Mouse (Mus musculus): ENCODE results near the gene Mvb12b. TPM values are rescaled to one million over a fixed set of nuclear protein-coding genes. Genes with fewer than 3 reads are reported as not detected.

Mvb12b gene
- total RNA-seq, 2 experiments from 2014 or later = 108 to 114 TPM

DNA sequence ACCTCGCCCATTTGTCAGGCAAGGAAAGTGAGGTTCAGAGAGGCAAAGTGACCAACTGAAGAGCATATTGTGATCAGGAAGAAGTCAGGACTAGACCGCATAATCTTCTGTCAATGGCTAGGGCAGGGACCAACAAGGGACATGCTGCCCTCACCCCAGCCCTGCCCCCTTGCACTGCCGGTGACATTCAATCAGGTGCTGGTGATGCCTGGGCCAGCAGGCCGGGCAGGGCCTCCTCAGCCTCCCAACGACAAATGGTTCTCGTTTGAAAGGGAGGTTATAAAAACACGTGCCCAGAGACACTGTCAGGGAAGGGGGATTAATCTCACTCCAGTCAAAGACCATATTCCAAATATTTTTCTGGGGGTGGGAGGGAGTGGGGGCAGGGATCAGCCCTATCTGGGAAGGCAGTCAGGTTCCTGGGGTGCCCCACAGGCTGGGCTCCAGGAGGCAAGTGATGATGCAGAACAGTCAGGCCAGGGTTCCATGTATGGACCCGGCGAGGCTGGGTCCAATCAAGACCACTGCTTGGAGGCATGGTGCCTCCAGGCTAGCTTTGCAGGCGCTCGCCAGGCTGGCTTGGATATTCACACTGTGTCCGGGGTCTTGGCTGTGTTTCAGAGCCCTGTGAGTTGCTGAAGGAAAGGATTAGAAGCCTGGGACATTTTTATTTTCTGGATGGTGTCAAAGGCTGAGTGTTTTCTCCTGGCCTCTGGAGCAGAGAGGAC is 168.2 kb downstream of the Mvb12b start:
- intact Hi-C loops (cut with DNase I) = no loop called here
- DNase-seq (ENCODE audit: extremely low spot score in 1 of 2, low spot score in 2 of 2) = no peak

DNA sequence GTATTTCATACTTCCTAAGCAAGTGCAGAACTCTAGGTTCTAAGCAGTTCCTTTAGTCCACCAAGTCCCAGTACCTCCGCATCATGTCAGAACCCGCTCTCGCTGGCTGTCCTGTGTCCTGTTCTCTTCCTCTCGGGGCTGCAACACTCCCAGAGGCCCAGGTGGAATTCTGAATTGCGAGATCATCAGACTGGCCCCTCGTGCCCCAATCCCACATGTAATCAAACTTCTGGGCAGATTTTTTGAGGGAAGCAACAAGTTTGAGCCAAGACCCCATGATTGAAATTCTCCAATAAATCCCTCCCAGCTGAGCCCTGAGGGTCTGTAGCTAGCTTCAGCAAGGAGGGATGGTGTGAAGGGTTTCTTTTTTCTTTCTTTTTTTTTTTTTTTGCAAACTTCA is 169.2 kb downstream of the Mvb12b start:
- DNase-seq (ENCODE audit: extremely low spot score in 1 of 2, low spot score in 2 of 2) = no peak
- intact Hi-C loops (cut with DNase I) = no loop called here

GRCm38 (mm10) chr2:33717821-33718351 is 169.9 kb downstream of the Mvb12b start:
- intact Hi-C loops (cut with DNase I) = no loop called here
- DNase-seq (ENCODE audit: extremely low spot score in 1 of 2, low spot score in 2 of 2) = no peak

- intact Hi-C loops (cut with DNase I) = no loop called here
- no peak for DNase-seq (ENCODE audit: extremely low spot score in 1 of 2, low spot score in 2 of 2)
Measured at GRCm38 (mm10) chr2:33717378-33717777, 170.4 kb downstream of the Mvb12b start.

- no peak for DNase-seq (ENCODE audit: extremely low spot score in 1 of 2, low spot score in 2 of 2)
- intact Hi-C loops (cut with DNase I) = no loop called here
Measured at GRCm38 (mm10) chr2:33716878-33717277, 170.9 kb downstream of the Mvb12b start.

DNA sequence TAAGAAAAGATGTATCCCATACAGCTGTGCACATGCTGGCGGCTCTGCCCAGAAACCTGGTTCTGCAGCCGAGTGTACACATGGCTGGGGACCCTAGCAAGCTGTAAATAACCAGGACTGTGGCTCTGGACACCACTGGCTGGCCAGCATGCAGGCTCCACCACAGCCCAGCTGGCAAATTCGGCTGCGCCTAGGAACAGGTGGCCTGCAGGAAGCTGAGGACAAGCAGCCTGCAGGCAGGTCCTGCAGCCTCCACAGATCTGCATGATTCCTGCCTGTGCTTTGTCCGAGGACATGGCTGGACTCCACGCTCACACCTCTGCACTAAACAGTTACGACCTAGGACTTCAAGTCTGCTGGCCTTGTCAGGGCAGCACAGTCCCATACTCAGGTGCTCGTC is 172.8 kb downstream of the Mvb12b start:
- intact Hi-C loops (cut with DNase I) = no loop called here
- no peak for DNase-seq (ENCODE audit: extremely low spot score in 1 of 2, low spot score in 2 of 2)

GRCm38 (mm10) chr2:33713580-33714260 is 174.0 kb downstream of the Mvb12b start:
- intact Hi-C loops (cut with DNase I) = no loop called here
- no peak for DNase-seq (ENCODE audit: extremely low spot score in 1 of 2, low spot score in 2 of 2)

DNA sequence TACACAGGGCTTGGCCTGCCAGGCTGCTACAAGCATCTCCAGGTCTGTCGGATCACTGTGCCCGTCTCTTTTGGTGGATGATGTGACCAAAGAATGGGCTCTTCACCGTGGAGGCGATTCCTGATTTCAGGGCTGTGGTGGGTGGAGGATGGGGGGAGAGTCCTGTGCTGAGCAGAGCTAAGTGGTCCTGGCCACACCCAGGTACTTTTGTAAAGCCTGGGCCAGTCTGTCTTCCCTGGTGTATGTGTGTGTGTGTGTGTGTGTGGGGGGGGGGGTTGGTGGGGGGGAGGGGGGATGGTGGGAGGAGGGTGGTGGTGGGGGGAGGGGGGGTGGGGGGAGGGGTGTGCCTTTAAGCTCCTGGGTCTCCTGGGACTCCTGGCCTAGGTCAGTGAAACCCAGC is 174.9 kb downstream of the Mvb12b start:
- intact Hi-C loops (cut with DNase I) = no loop called here

DNA sequence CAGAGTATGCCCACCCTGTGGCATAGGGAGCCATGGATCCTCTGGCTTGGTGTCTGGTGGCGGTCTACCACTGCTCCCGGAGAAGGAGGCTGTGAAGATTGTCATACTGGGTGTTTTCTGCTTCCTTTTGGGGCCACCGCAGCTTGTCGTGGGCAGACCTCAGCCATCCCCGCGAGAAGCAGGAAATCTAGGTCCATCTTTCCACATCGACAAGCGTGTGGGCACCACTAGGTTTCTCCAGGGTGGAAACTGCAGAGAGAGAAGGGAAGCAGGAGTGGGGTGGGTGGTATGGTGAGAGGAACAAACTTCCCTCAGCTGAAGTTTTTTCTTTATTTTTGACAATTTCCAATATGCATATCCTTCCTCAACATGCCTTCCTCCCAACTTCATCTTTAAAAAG is 178.9 kb downstream of the Mvb12b start:
- intact Hi-C loops (cut with DNase I) = loop anchor here (5.0 kb wide), 1 partner anchor 47 kb away; no protein-coding TSS in a partner anchor
- no peak for DNase-seq (ENCODE audit: extremely low spot score in 1 of 2, low spot score in 2 of 2)

More for the DNA sequence above, 174.9 kb downstream of the Mvb12b start:
- no peak for DNase-seq (ENCODE audit: extremely low spot score in 1 of 2, low spot score in 2 of 2)

- intact Hi-C loops (cut with DNase I) = loop anchor here (5.0 kb wide), 1 partner anchor 46 kb away; no protein-coding TSS in a partner anchor
- no peak for DNase-seq (ENCODE audit: extremely low spot score in 1 of 2, low spot score in 2 of 2)
Measured at GRCm38 (mm10) chr2:33708096-33708495, 179.7 kb downstream of the Mvb12b start.

DNA sequence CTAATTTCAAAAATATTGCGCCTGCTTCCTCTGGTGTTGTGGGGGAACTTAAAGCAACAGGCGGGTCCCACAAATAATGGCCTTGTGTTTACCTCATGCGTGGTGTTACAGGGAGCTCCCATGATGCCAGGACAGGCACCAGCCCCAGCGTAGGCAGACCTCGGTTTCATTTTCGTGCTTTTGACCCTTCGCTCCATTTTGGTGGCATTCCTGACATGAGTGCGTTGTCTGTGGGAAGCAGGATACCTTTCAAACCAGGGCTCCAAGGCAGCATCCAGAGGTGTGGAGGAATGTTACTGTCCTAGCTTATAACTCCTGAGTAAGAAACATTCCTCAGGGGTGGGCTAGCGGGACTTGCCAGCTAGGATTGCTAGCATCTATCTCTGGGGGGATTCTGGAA is 181.3 kb downstream of the Mvb12b start:
- no peak for DNase-seq (ENCODE audit: extremely low spot score in 1 of 2, low spot score in 2 of 2)
- intact Hi-C loops (cut with DNase I) = loop anchor here (5.0 kb wide), 1 partner anchor 44 kb away; no protein-coding TSS in a partner anchor

DNA sequence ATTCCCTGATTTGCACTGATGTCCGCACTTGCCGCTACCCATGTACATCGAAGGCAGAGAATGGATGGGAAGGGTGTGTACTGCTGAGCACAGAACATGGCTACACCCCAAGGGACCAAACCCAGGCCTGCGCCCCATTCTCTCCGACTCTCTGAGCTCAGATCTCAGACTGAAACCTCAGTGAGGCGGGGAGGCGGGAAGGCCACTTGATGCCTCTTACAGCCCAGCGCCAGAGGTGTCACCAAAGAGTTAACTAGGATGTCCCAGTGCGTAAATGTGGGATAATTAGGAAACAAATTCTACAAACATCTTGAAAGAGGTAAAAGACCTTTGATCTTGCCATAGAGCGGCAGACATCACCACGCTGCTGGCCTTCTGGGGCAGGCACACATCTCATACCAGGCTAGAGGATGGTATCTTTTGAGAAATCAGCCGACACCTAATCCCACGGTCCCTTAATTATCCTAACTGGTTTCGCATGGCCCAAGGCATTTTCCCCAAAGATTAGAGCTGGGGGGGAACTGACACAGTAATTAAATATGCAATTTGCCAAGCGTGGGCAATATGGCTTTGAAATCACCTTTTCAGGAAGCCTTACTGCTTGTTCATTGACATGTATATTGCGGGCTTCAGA is 181.9 kb downstream of the Mvb12b start:
- intact Hi-C loops (cut with DNase I) = loop anchor here (5.0 kb wide), 1 partner anchor 44 kb away; no protein-coding TSS in a partner anchor
- no peak for DNase-seq (ENCODE audit: extremely low spot score in 1 of 2, low spot score in 2 of 2)

GRCm38 (mm10) chr2:33703286-33703685 is 184.5 kb downstream of the Mvb12b start:
- intact Hi-C loops (cut with DNase I) = no loop called here
- DNase-seq (ENCODE audit: extremely low spot score in 1 of 2, low spot score in 2 of 2) = no peak

- no peak for DNase-seq (ENCODE audit: extremely low spot score in 1 of 2, low spot score in 2 of 2)
Measured at GRCm38 (mm10) chr2:33702705-33703104, 185.0 kb downstream of the Mvb12b start.

DNA sequence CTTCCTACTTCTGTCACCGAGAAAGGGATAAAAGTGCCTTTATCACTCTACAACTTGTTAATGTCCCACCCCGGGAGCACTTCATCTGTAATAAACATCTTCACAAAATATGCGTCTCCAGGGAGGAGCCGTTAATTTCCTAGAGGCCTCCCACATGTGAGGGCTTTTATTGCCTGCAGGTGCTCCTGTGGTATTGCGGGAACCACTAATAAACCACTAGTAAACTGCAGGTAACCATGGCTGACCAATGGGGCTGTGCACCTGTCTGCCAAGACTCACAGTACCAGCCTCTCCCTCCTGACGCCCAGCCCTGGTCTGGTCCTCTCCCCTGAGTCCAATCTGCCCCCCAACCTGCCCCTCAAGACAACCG is 186.3 kb downstream of the Mvb12b start:
- no peak for DNase-seq (ENCODE audit: extremely low spot score in 1 of 2, low spot score in 2 of 2)
- intact Hi-C loops (cut with DNase I) = no loop called here

More at GRCm38 (mm10) chr2:33702705-33703104, 185.0 kb downstream of the Mvb12b start:
- intact Hi-C loops (cut with DNase I) = no loop called here

DNA sequence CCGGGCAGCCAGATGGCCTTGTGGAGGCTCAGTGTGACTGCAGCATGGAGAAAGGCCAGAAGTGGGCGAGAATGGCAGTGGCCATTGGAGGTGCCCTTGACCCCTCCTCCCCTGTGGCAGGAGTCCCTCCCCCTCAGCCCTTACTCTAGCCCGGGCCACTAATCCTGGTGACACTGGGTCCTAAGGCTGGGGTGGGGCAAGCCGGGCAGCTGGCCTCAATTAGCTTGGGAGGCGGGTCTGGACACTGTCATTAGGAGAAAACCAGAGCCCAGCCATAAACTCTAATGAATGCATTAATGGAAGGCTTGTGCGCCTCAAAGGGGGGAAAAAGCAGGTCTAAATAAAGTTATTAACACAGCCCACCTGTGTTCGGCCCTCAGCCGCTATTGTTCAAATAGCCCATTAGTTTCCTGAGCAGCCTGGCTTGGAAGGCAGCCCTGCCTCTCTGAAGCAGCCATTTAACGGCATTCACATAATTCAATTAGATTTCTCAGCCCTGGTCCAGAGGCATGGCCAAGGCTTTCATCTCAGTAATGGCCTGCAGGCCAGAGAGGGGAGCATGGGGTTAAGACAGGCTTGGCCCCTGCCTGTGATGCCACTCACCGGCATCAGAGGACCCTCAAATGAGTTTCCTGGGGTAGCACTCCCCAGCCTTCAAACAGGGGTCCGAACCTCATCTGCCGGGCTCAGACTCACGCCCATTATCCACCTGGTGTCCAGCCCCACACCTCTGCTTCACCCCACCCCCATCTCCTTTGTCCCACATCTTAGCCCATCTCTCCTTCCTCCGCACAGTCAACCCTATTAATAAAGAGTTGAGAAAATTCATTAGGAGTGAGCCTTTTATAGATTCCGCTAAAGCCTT is 186.9 kb downstream of the Mvb12b start:
- DNase-seq (ENCODE audit: extremely low spot score in 1 of 2, low spot score in 2 of 2) = no peak

GRCm38 (mm10) chr2:33698898-33699297 is 188.8 kb downstream of the Mvb12b start:
- no peak for DNase-seq (ENCODE audit: extremely low spot score in 1 of 2, low spot score in 2 of 2)
- intact Hi-C loops (cut with DNase I) = no loop called here

More for the DNA sequence above, 186.9 kb downstream of the Mvb12b start:
- intact Hi-C loops (cut with DNase I) = no loop called here

DNA sequence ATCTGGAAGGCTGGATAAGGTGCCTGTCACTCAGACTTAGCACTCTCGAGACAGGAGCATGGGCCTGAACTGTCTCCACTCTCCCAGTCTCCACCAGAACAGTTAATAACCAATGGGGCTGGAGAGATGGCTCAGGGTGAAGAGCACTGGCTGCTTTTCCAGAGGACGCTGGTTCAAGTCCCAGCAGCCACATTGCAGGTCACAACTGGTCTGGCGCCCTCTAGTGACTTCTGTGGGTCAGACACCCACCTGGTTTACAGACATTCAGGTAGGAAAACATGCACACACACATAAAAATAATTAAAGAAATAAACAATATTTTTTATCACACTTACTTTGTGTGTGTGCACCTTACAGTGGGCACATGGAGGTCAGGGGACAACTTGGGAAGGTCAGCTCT is 191.3 kb downstream of the Mvb12b start:
- intact Hi-C loops (cut with DNase I) = no loop called here
- DNase-seq (ENCODE audit: extremely low spot score in 1 of 2, low spot score in 2 of 2) = no peak

DNA sequence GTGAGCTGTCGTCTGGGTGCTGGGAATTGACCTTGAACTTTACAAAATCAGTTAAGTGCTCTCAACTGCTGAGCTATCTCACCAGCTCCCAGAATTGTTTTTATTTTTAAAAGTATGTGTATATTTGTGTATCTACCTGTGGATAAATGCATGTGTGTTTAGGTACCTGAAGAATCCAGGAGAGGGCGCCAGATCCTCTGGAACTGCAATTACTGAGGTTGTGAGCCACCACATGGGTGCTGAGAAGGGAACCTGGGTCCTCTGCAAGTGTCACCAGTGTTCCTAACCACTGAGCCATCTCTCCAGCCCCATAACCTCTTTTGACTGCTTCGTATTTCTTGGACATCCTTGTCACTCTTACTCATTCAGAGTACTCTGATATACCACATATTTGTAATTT is 193.8 kb downstream of the Mvb12b start:
- no peak for DNase-seq (ENCODE audit: extremely low spot score in 1 of 2, low spot score in 2 of 2)
- intact Hi-C loops (cut with DNase I) = no loop called here
